Comparison of ENCODE assay signal across 8 mouse cellular contexts in genomic region chr2:27515341-27516166, GRCm38 (mm10). TPM values are rescaled to one million over a fixed set of nuclear protein-coding genes. Genes with fewer than 3 reads are reported as not detected.
DNase-seq lines count a peak whose midpoint lies in the region; ATAC-seq and TF ChIP-seq lines count a peak whose summit lies in the region.

No protein-coding gene starts in this region.

- peak; percentile 69 for ATAC-seq in lung, embryonic 14.5 days (ENCODE audit: insufficient read depth)
- peak; percentile 73 for ATAC-seq in kidney, embryonic 14.5 days (ENCODE audit: low FRiP score, low TSS enrichment)

- H3K4me2 ChIP-seq in lung, embryonic 14.5 days = peak overlapping the region; percentile 94
- H3K4me2 ChIP-seq in kidney, embryonic 14.5 days (replicated peaks; ENCODE audit: low read depth, low read length) = peak overlapping the region; percentile 92

- H3K9ac ChIP-seq in lung, embryonic 14.5 days = peak overlapping the region; percentile 93
- peak overlapping the region; percentile 93 for H3K9ac ChIP-seq in kidney, embryonic 14.5 days (ENCODE audit: low read depth, low read length)

- peak; percentile 41 for DNase-seq in lung, embryonic 14.5 days
- no peak for DNase-seq in lung, postnatal 14 days
- DNase-seq in R1 (ENCODE audit: low read depth, low spot score) = peak; percentile 65
- no peak for DNase-seq in midbrain, embryonic 10.5 days (ENCODE audit: low spot score)
- no peak for DNase-seq in retina, embryonic 14.5 days (ENCODE audit: low spot score)
- no peak for DNase-seq in gastrocnemius, adult 8-10 months (ENCODE audit: low spot score in 2 of 2)

- peak overlapping the region; percentile 92 for H3K4me3 ChIP-seq in lung, embryonic 14.5 days (ENCODE audit: low read depth, low read length)
- H3K4me3 ChIP-seq in erythroblast, embryonic 14.5 days (replicated peaks) = peak overlapping the region; percentile 94
- H3K4me3 ChIP-seq in kidney, embryonic 14.5 days (ENCODE audit: low read length) = peak overlapping the region; percentile 76
- H3K4me3 ChIP-seq in midbrain, embryonic 10.5 days = peak overlapping the region; percentile 95

- peak overlapping the region; percentile 91 for H3K27ac ChIP-seq in lung, embryonic 14.5 days (ENCODE audit: low read depth)
- H3K27ac ChIP-seq in kidney, embryonic 14.5 days (ENCODE audit: low read depth, low read length) = peak overlapping the region; percentile 89
- H3K27ac ChIP-seq in midbrain, embryonic 10.5 days (replicated peaks) = peak overlapping the region; percentile 91

- H3K27me3 ChIP-seq in lung, embryonic 14.5 days (ENCODE audit: insufficient read depth, low read length) = no peaks in the 10 kb centered on the region
- no peaks in the 10 kb centered on the region for H3K27me3 ChIP-seq in erythroblast, embryonic 14.5 days (ENCODE audit: control insufficient read depth)
- no peaks in the 10 kb centered on the region for H3K27me3 ChIP-seq in kidney, embryonic 14.5 days (ENCODE audit: control insufficient read depth, insufficient read depth, low read length)
- no peaks in the 10 kb centered on the region for H3K27me3 ChIP-seq in midbrain, embryonic 10.5 days (ENCODE audit: low read depth, poor library complexity, severe bottlenecking)

- peaks cover 13% of the 10 kb centered on the region for H3K4me1 ChIP-seq in lung, embryonic 14.5 days (ENCODE audit: insufficient read depth)
- H3K4me1 ChIP-seq in erythroblast, embryonic 14.5 days (ENCODE audit: control insufficient read depth) = peaks cover 41% of the 10 kb centered on the region
- peaks cover 21% of the 10 kb centered on the region for H3K4me1 ChIP-seq in kidney, embryonic 14.5 days (ENCODE audit: control insufficient read depth, insufficient read depth, low read length)
- peaks cover 34% of the 10 kb centered on the region for H3K4me1 ChIP-seq in midbrain, embryonic 10.5 days

- H3K9me3 ChIP-seq in lung, embryonic 14.5 days (ENCODE audit: low read depth, low read length) = no peaks in the 10 kb centered on the region
- peaks cover 5% of the 10 kb centered on the region for H3K9me3 ChIP-seq in erythroblast, embryonic 14.5 days (ENCODE audit: control insufficient read depth, low read length)
- H3K9me3 ChIP-seq in kidney, embryonic 14.5 days (ENCODE audit: control insufficient read depth, low read length) = no peaks in the 10 kb centered on the region
- H3K9me3 ChIP-seq in midbrain, embryonic 10.5 days (replicated peaks) = no peaks in the 10 kb centered on the region

- WGBS in lung, embryonic 14.5 days = under 1% methylated on average over 40 of the region's 40 CpGs
- WGBS in kidney, embryonic 14.5 days = 1% methylated on average over 40 of the region's 40 CpGs
- under 1% methylated on average over 40 of the region's 40 CpGs for WGBS in midbrain, embryonic 10.5 days

- H3K36me3 ChIP-seq in lung, embryonic 14.5 days (ENCODE audit: insufficient read depth) = peaks cover 24% of the 10 kb centered on the region
- peaks cover 34% of the 10 kb centered on the region for H3K36me3 ChIP-seq in erythroblast, embryonic 14.5 days (ENCODE audit: control insufficient read depth)
- H3K36me3 ChIP-seq in kidney, embryonic 14.5 days (ENCODE audit: control insufficient read depth, insufficient read depth, low read length) = peaks cover 22% of the 10 kb centered on the region
- H3K36me3 ChIP-seq in midbrain, embryonic 10.5 days = peaks cover 28% of the 10 kb centered on the region

- peak; percentile 8; the same call in 1 of the 2 replicates for TF ChIP-seq CTCF in lung, embryonic 14.5 days (IDR thresholded peaks at IDR 0.05; ENCODE audit: low read depth)

RNA-seq across cellular contexts. Expression of gene Wdr5, which starts 0.6 kb away (rescaled TPM):
- polyA plus RNA-seq in lung, embryonic 14.5 days (2014; fragmentation: Nextera tagmentation; extraction: Ambion mirVana) = 63.6 and 71.3 TPM in 2 replicates
- polyA plus RNA-seq in erythroblast, embryonic 14.5 days (2012) = 0.79 and 1.2 TPM in 2 replicates
- polyA plus RNA-seq in kidney, embryonic 14.5 days (2014; fragmentation: Nextera tagmentation; extraction: Ambion mirVana) = 37.1 and 73.5 TPM in 2 replicates
- 76.3 and 84.1 TPM in 2 replicates for polyA plus RNA-seq in midbrain, embryonic 10.5 days (2016; fragmentation: Nextera tagmentation; extraction: Ambion mirVana)
- 10 to 100 TPM; 15.4 to 19.7 (median 17.1) TPM for total RNA-seq in gastrocnemius, adult 8-10 months (2022)

RNA-seq across cellular contexts. Expression of gene Brd3, which starts 8.1 kb away (rescaled TPM):
- 126 and 141 TPM in 2 replicates for polyA plus RNA-seq in lung, embryonic 14.5 days (2014; fragmentation: Nextera tagmentation; extraction: Ambion mirVana)
- polyA plus RNA-seq in erythroblast, embryonic 14.5 days (2012) = 7.7 and 11.4 TPM in 2 replicates
- polyA plus RNA-seq in kidney, embryonic 14.5 days (2014; fragmentation: Nextera tagmentation; extraction: Ambion mirVana) = 134 and 147 TPM in 2 replicates
- polyA plus RNA-seq in midbrain, embryonic 10.5 days (2016; fragmentation: Nextera tagmentation; extraction: Ambion mirVana) = 156 and 166 TPM in 2 replicates
- 10 to 100 TPM; 19.4 to 29.0 (median 24.9) TPM for total RNA-seq in gastrocnemius, adult 8-10 months (2022)

Comparison
In these comparisons a context has a peak if more than half of its experiments do, and no peak if none do; other contexts are left out.
1. DNase-seq: peak in lung, embryonic 14.5 days (single experiment) and R1 (single experiment); none in lung, postnatal 14 days (single experiment), midbrain, embryonic 10.5 days (single experiment), retina, embryonic 14.5 days (single experiment) and gastrocnemius, adult 8-10 months (0 of 2).
2. RNA of gene Wdr5, which starts 0.6 kb away (polyA plus RNA-seq): 76.3 to 84.1 TPM in midbrain, embryonic 10.5 days, 37.1 to 73.5 TPM in kidney, embryonic 14.5 days and 63.6 to 71.3 TPM in lung, embryonic 14.5 days; 0.79 to 1.2 TPM in erythroblast, embryonic 14.5 days; every median in the first group is over 10 times any median in the second.
3. RNA of gene Brd3, which starts 8.1 kb away (polyA plus RNA-seq): 156 to 166 TPM in midbrain, embryonic 10.5 days, 134 to 147 TPM in kidney, embryonic 14.5 days and 126 to 141 TPM in lung, embryonic 14.5 days; 7.7 to 11.4 TPM in erythroblast, embryonic 14.5 days; every median in the first group is over 10 times any median in the second.
4. Peak in every context shown above with its lines, with median percentiles within 50 percentile points of each other: H3K27ac ChIP-seq and H3K4me3 ChIP-seq.